Mouse (Mus musculus): ENCODE data around the gene Gm26965.
"Not testable (repeated sequence)": the region's sequence is repeated elsewhere in the genome, so short reads cannot be mapped to it uniquely, and the experiment has no call there.

Gene Gm26965

GRCm38 (mm10) chr13:67525753-67526410 is at the start of gene Gm26965, which contains the start of gene Zfp87:
Gene Gm26965 (minus strand): TSS chr13:67526151.
Gene Zfp87 (minus strand): TSS chr13:67526177.
- peak; percentile 88 to 89 for DNase-seq (ENCODE audit: low read depth in 2 of 2, low spot score in 2 of 2)

- DNase-seq (ENCODE audit: low read depth in 2 of 2, low spot score in 2 of 2): no peak
Measured at GRCm38 (mm10) chr13:67572591-67573189, 46.7 kb upstream of the Gm26965 start.

GRCm38 (mm10) chr13:67553730-67554129 is 27.8 kb upstream of the Gm26965 start, which contains the start of gene Zfp748:
Gene Zfp748 (minus strand): TSS chr13:67553830.
- no peak for DNase-seq (ENCODE audit: low read depth in 2 of 2, low spot score in 2 of 2)

DNA sequence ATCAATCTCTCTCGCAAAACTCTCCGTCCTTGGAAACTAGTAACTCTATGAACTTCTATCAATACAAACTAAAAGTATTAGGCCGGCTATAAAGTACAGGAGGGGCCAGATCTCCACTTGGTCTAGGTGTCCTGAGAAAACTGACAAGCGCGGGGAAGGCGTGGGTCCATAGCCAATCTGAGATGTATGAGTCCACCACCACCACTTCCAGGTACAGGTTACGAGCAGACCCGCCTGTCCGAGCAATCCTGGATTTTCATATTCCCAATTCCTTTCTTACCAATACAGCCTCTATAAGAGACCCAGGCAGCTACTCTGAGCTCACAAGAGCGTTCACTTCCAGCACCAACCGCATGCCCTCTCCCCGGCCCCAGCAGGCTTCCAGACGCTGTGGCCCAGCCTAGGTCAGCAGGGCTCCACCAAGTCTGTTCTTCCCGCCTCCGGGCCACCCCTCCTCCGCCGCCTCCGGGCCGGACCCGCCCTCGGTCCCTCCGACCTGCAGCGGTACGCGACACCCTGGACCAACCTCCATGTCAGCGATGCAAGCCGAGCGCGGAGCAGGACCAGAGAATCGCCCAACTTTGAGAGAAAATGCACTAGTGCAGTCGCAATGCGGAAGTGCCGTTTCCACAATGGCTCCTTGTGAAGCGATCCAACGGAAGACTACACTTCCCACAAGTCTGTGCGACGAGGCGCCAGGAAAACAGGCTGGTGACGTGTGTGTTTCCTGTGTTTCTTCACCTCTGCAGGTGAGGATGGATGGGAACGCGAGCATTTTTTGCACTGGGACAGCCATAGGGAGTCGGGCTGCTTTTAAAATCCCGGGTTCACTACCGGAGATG is 26.8 kb upstream of the Gm26965 start:
- peak; percentile 73 to 80 for DNase-seq (ENCODE audit: low read depth in 2 of 2, low spot score in 2 of 2)

GRCm38 (mm10) chr13:67545941-67546340 is 20.0 kb upstream of the Gm26965 start:
- DNase-seq (ENCODE audit: low read depth in 2 of 2, low spot score in 2 of 2): no peak

- no peak for DNase-seq (ENCODE audit: low read depth in 2 of 2, low spot score in 2 of 2)
Measured at GRCm38 (mm10) chr13:67527049-67527730, 1.2 kb upstream of the Gm26965 start.

DNA sequence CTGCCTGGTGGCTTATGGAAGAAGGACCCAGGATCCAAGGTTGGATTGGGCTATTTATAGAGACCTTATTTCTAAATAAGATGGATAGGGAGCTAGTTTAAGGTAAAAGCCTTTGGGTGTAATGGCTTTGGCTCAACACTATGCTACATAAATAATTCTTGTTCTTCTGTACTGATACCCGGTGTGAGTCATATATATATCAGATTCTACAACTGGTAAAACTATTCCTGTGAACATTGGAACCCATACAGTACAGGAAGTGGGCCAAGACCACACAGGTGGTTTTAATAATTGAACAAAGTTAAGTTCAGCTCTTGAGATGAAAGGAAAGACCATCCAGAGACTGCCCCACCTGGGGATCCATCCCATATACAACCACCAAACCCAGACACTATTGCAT is 25.0 kb downstream of the Gm26965 start:
- DNase-seq (ENCODE audit: low read depth in 2 of 2, low spot score in 2 of 2): no peak

- DNase-seq (ENCODE audit: low read depth in 2 of 2, low spot score in 2 of 2): peak; percentile 67 to 70
Measured at GRCm38 (mm10) chr13:67500084-67500719, 25.7 kb downstream of the Gm26965 start, which contains the start of gene Zfp58. Gene Zfp58 (minus strand): TSS chr13:67500555.

DNA sequence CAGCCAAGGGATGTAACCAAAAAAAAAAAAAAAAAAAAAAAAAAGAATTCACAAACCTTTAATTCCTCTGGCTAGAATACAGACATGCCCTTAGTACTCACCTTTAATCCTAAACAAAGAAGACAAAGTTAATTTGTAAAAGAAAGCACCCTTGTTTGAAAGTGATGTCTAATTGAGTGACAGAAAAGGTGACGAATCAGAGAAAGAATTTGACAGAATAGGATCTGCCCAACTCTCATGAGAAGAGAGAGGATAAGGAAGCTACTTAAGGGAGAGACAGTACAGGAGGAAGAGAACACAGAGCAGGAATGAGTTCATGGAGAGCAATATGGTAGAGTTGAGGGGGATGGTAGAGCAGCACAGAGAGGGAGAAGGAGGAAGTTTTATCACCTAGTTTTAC is 30.3 kb downstream of the Gm26965 start:
- no peak for DNase-seq (ENCODE audit: low read depth in 2 of 2, low spot score in 2 of 2)

GRCm38 (mm10) chr13:67484424-67484811 is 41.5 kb downstream of the Gm26965 start:
- DNase-seq (ENCODE audit: low read depth in 2 of 2, low spot score in 2 of 2): no peak

- DNase-seq (ENCODE audit: low read depth in 2 of 2, low spot score in 2 of 2): peak; percentile 80 to 88
Measured at GRCm38 (mm10) chr13:67483625-67484423, 42.1 kb downstream of the Gm26965 start, which contains the start of gene Zfp874b. Gene Zfp874b (minus strand): TSS chr13:67484258.

- no peak for DNase-seq (ENCODE audit: low read depth in 2 of 2, low spot score in 2 of 2)
Measured at GRCm38 (mm10) chr13:67481528-67481927, 44.4 kb downstream of the Gm26965 start.

GRCm38 (mm10) chr13:67469274-67469673 is 56.7 kb downstream of the Gm26965 start:
- DNase-seq (ENCODE audit: low read depth in 2 of 2, low spot score in 2 of 2): no peak

DNA sequence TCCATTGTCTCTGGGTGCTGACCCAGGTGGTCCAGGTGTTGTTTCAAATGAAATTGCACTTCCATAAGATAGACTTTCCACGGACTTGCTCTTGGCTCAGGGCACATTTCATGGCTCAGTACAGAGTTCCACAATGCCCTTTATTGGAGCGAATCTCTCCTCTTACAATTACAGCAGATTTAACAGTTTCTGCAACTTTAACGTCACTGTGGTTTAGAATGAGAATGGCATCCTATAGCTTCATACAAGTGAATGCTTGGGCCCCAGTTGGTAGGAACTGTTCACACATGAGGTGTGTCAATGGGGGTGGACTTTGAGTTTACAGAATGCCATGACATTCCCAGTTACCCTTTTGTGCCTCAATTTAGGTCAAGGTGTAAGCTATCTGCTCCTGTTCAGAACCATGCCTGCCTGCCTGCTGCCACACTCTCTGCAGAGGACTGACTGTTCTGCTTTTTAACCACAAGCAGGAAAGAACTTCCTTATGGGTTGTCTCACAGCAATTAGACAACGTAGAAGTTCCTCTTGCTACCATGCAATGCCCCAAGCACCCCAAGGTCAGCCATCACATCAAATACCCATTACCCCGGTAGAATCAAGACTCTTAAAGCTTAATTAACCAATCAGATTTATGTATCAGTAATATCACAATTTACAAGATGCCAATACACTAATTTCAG is 62.3 kb downstream of the Gm26965 start:
- not testable (repeated sequence) for DNase-seq (ENCODE audit: low read depth in 2 of 2, low spot score in 2 of 2)

DNA sequence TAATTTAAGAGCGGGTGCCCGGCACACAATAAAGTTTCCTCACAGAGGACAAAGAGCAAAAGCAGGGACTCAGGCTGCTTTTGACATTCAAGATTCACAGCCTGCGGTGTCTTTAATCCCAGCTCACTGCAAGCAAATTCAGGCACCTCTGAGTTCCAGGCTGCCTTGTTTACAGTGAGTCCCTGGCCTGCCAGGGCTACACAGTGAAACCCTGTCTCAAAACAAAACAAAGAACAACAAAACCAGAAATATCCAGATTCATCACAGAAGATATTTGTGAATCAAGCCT is 74.0 kb downstream of the Gm26965 start:
- no peak for DNase-seq (ENCODE audit: low read depth in 2 of 2, low spot score in 2 of 2)

GRCm38 (mm10) chr13:67451172-67452020 is 74.6 kb downstream of the Gm26965 start, which contains the start of gene Zfp874a:
Gene Zfp874a (minus strand): TSS chr13:67451624.
- peak; percentile 77 to 83 for DNase-seq (ENCODE audit: low read depth in 2 of 2, low spot score in 2 of 2)

All from CD8-positive naive resting alpha-beta T cell, adult 2 months (primary cell).